Mouse (Mus musculus): ENCODE measurements around the gene Naa20. TPM values are rescaled to one million over a fixed set of nuclear protein-coding genes. Genes with fewer than 3 reads are reported as not detected.

The Naa20 gene
- total and polyA plus RNA-seq, 3 experiments: 79.8 to 264 (median 121) TPM

GRCm38 (mm10) chr2:145887937-145888765 lies 13.7 kb upstream of the Naa20 start:
- Histone ChIP-seq H3K4me3 (replicated peaks in 1 of 3; ENCODE audit: low read depth in 2 of 3, low read length in 2 of 3, poor library complexity in 1 of 3) (no peak overlapping the region), H3K36me3 (replicated peaks in 1 of 2; ENCODE audit: control insufficient read depth in 1 of 2, insufficient read depth in 1 of 2, low read length in 1 of 2) (no peaks in the 10 kb centered on the region), H3K79me2 (replicated peaks; ENCODE audit: control insufficient read depth, extremely low read depth, insufficient read depth, poor library complexity, severe bottlenecking) (no peaks in the 10 kb centered on the region), H3K4me1 (ENCODE audit: control insufficient read depth in 1 of 2, insufficient read depth in 2 of 2) (peaks cover 10 to 29% of the 10 kb centered on the region in 2 experiments; a peak in 3 of 4 replicates), H3K9me3 (replicated peaks; ENCODE audit: low read length) (no peaks in the 10 kb centered on the region), H3K9ac (ENCODE audit: insufficient read depth, low read depth) (no peak overlapping the region), H3K27me3 (replicated peaks) (no peaks in the 10 kb centered on the region), H3K27ac (ENCODE audit: insufficient read depth, low read depth) (no peak overlapping the region; the same call in 1 of the 2 replicates), H3K4me2 (ENCODE audit: insufficient read depth, low read depth, poor library complexity, severe bottlenecking) (no peak overlapping the region)
- dilution Hi-C loops (cut with MboI; ENCODE audit: extremely low pct_ligation_motif_present, extremely low pct_unique_long_range_greater_than_20kb, low sequenced_read_pairs) (no loop called here), in situ Hi-C loops (cut with MboI; ENCODE audit: low pct_ligation_motif_present, low pct_unique_long_range_greater_than_20kb, low sequenced_read_pairs) (no loop called here)
- TF ChIP-seq ELF1 (IDR thresholded peaks at IDR 0.05; ENCODE audit: low read depth, low read length): 0 out of 2 replicates have a peak, but pooled peaks have one; percentile 26
- TF ChIP-seq CHD2 (IDR thresholded peaks at IDR 0.05; ENCODE audit: low read length): peak; percentile 59
- TF ChIP-seq IRF4 (IDR thresholded peaks at IDR 0.05; ENCODE audit: low read depth, low read length): peak; percentile 83
- TF ChIP-seq EP300 (IDR thresholded peaks at IDR 0.05; ENCODE audit: low read length): peak; percentile 84
- no peak for TF ChIP-seq ZKSCAN1 (IDR thresholded peaks at IDR 0.05; ENCODE audit: borderline replicate concordance, low read depth, low read length)
- peak; percentile 72 for TF ChIP-seq MEF2A (IDR thresholded peaks at IDR 0.05; ENCODE audit: borderline replicate concordance, low read depth, low read length)
- 0 out of 2 replicates have a peak, but pooled peaks have one; percentile 10 for TF ChIP-seq NELFE (IDR thresholded peaks at IDR 0.05; ENCODE audit: low read depth, low read length)
- no peak for TF ChIP-seq RAD21 (IDR thresholded peaks at IDR 0.05; ENCODE audit: low read depth, low read length)
- TF ChIP-seq SIN3A (IDR thresholded peaks at IDR 0.05; ENCODE audit: low read length): peak; percentile 31; the same call in 1 of the 2 replicates
- peak; percentile 52; the same call in 1 of the 2 replicates for TF ChIP-seq TCF12 (IDR thresholded peaks at IDR 0.05; ENCODE audit: low read depth, low read length)
- 0 out of 2 replicates have a peak, but pooled peaks have one; percentile 22 for TF ChIP-seq TBP (conservative IDR thresholded peaks at IDR 0.05; ENCODE audit: low read depth, low read length)
- peak; percentile 63; the same call in 1 of the 2 replicates for TF ChIP-seq MAX (IDR thresholded peaks at IDR 0.05; ENCODE audit: low read length)
- no peak for TF ChIP-seq SMC3 (IDR thresholded peaks at IDR 0.05; ENCODE audit: low read depth, low read length)
- TF ChIP-seq ETS1 (conservative IDR thresholded peaks at IDR 0.05; ENCODE audit: low read depth, low read length): peak; percentile 43; the same call in 1 of the 2 replicates
- TF ChIP-seq MAFK (IDR thresholded peaks at IDR 0.05; ENCODE audit: insufficient replicate concordance, low read length): no peak
- TF ChIP-seq MXI1 (IDR thresholded peaks at IDR 0.05; ENCODE audit: low read depth, low read length): peak; percentile 52; the same call in 1 of the 2 replicates
- TF ChIP-seq MYC (IDR thresholded peaks at IDR 0.05; ENCODE audit: low read depth, low read length): peak; percentile 41; the same call in 1 of the 2 replicates
- peak; percentile 70 for TF ChIP-seq BHLHE40 (IDR thresholded peaks at IDR 0.05; ENCODE audit: low read depth, low read length)
- no peak for TF ChIP-seq HCFC1 (IDR thresholded peaks at IDR 0.05; ENCODE audit: low read depth, low read length)
- peak; percentile 25 to 31; a peak in 3 of 4 replicates for TF ChIP-seq CTCF (conservative IDR thresholded peaks at IDR 0.05 in 1 of 2, IDR thresholded peaks at IDR 0.05 in 1 of 2; ENCODE audit: low read depth in 2 of 2, low read length in 2 of 2)
- DNase-seq (ENCODE audit: extremely low read depth): peak; percentile 67

Data from CH12.LX (cell line).